Mouse (Mus musculus) cortical plate, adult 2 months (tissue): ENCODE results near the gene Fem1a. TPM values are rescaled to one million over a fixed set of nuclear protein-coding genes. Genes with fewer than 3 reads are reported as not detected.
A peak's percentile ranks its signal among the peaks of the same experiment; 100 is the strongest.

ENCODE experiments used
- H3K27ac ChIP-seq: fragments of 200-500 bp; 2 replicates; pipeline ENCODE4 v1.5.1; 2012; ENCODE audit warnings: low read length, control low read depth, inconsistent platforms; ENCODE audit not compliant: insufficient read depth
- H3K4me1 ChIP-seq: fragments of 200-500 bp; 2 replicates; pipeline ENCODE4 v1.6.1; 2011; ENCODE audit warnings: low read length; ENCODE audit not compliant: control insufficient read depth, insufficient read depth
- H3K4me3 ChIP-seq: fragments of 200-500 bp; 2 replicates; pipeline ENCODE4 v1.5.1; 2011; ENCODE audit warnings: mild to moderate bottlenecking, low read length, control low read depth; ENCODE audit not compliant: insufficient read depth
- CTCF ChIP-seq: fragments of 200-500 bp; IDR thresholded peaks from 2 replicates; pipeline ENCODE4 v1.5.1; 2011; ENCODE audit warnings: mild to moderate bottlenecking, control low read depth, low read length; ENCODE audit not compliant: insufficient read depth; ENCODE audit errors: extremely low read depth
- POLR2A ChIP-seq: fragments of 200-500 bp; IDR thresholded peaks from 2 replicates; pipeline ENCODE4 v1.6.1; 2011; ENCODE audit warnings: mild to moderate bottlenecking, low read length, control low read depth; ENCODE audit not compliant: insufficient read depth; ENCODE audit errors: extremely low read depth
- polyA plus RNA-seq: library from polyadenylated mRNA; depleted of rRNA; stranded (reverse); fragments of >200 nt; gene quantifications from 2 replicates; pipeline ENCODE4 v1.2.3, GENCODE M21; 2012

Fem1a gene
- polyA plus RNA-seq, 1 experiment: 24.1 TPM

DNA sequence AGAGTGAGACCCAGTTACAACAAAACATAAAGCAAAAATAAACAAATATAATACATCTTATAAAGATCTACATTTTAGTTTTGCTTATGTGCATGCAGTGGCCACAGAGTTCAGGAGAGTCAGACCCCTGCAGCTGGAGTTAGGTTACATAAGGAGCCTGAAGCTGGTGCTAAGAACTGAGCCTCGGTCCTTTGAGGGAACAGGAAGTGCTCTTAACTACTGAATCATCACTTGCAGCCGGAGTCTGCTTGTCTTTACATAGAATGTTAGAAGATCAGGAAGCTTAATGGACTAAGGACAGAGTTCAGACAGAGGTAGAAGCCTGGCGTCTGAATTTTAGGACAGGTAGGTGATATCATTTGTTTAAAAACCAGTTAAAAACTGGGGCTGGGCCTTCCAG lies 32.3 kb downstream of the Fem1a start:
- H3K4me3 ChIP-seq: no peak overlapping the region
- no peak for TF ChIP-seq CTCF
- TF ChIP-seq POLR2A: no peak
- H3K27ac ChIP-seq: peak overlapping the region; percentile 78; the same call in 1 of the 2 replicates
- peaks cover 1% of the 10 kb centered on the region; the same call in 1 of the 2 replicates for H3K4me1 ChIP-seq

DNA sequence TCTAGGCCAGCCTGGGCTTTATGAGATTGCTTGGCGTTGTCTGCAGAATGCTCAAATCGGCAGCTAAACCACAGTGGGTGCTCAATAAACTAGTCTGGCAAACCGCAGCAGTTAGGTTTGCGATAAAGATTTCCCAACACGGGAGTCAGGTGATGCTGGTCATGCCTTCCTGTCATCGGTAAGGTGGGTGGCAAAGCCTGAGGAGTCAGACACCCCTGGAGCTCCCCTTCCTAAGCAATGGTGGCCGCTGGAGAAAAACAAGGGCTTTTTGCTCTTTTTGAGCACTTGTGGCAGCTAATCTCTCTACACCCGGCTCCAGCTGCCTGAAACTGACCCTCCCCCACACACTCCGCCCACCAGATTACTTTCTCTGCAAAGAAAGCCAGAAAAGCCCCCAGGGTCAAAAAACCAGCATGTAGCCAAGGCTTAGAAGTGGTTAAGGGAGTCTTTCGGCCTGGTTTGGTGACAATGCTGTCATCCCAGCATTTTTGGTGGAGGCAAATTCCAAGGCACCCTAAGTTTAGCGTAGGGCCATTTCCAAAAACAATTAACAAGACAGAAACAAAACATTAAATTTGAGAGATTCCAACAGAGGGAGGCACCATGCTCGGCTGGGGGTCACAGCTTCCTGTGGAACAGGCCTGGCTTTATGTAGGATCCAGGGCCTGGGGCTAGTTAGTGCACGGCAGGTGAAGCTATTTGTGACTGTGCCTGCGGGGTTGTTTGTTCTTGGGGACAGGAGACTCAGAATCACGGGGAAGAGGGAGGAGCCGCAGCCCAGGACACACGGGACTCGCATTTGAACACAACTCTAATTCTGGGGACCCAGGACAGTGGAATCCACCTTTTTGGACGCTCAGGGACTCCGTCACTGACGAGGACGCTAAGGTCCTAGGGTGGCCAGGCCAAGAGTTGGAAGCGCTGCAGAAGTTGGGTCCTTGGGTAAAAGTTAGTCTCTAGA lies 33.0 kb downstream of the Fem1a start:
- TF ChIP-seq POLR2A: no peak
- no peak for TF ChIP-seq CTCF
- Histone ChIP-seq H3K27ac (peak overlapping the region; percentile 78; the same call in 1 of the 2 replicates), H3K4me1 (peaks cover 1% of the 10 kb centered on the region; the same call in 1 of the 2 replicates), H3K4me3 (peak overlapping the region; percentile 23)

DNA sequence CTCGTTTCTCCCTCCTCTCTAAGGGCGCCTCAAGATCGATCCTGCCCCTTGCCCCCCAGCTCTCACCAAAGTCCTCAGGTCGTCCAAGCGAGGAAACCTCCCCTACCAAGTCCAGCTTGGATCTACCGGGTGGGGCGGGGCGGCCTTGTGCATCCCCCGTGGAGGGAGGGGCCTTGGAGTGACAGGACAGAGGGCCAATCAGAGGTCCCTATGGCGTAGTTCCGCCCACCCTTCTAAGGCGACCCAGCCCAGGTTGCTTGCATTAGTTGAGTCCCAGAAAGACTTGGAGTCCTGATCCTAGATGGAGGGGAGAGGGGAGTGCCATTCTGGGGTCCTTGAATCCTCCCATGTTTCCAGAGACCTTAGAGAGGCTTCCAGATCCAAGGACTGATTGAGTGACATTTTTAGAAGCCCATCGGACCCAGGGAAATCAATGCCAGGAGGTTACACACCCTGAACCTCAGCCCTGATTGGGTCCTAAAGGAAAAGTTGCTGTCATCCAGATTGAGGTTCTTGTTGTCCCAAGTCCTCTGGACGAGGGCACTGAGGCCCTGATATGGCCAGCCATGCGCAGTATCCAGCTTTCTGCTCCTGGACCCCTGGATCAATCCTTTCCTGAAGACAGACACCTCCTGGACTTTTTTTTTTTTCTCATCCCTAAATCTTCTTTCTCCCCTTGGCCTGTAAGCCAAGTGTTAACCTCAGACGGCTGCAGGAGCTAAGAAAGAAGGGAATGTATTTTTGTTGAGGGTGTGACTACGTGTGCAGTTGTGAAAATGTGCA lies 34.0 kb downstream of the Fem1a start:
- no peak for TF ChIP-seq CTCF
- TF ChIP-seq POLR2A: 0 out of 2 replicates have a peak, but pooled peaks have one; percentile 29
- H3K27ac ChIP-seq: peak overlapping the region; percentile 78
- H3K4me3 ChIP-seq: peak overlapping the region; percentile 23
- peaks cover 1% of the 10 kb centered on the region; the same call in 1 of the 2 replicates for H3K4me1 ChIP-seq

DNA sequence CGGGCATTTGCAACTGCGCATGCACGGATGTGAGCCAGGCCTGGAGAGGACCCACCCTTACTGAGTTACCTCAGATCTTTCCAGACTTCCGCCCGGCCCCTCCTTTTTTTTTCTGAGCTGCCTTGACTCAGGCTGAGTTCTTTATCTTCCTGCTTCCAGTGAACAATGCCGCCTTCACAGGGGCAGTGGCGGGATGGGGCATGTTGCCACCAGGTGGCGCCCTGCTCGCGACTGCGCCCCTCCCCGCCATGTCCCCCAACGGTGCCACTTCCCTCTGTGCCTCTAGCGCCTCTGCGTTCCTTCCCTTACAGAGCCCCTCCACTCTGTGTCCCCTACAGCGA lies 34.5 kb downstream of the Fem1a start:
- H3K4me1 ChIP-seq: peaks cover 1% of the 10 kb centered on the region; the same call in 1 of the 2 replicates
- 0 out of 2 replicates have a peak overlapping the region, but pooled peaks have one; percentile 39 for H3K27ac ChIP-seq
- TF ChIP-seq CTCF (peak; percentile 51), POLR2A (no peak)
- no peak overlapping the region for H3K4me3 ChIP-seq

DNA sequence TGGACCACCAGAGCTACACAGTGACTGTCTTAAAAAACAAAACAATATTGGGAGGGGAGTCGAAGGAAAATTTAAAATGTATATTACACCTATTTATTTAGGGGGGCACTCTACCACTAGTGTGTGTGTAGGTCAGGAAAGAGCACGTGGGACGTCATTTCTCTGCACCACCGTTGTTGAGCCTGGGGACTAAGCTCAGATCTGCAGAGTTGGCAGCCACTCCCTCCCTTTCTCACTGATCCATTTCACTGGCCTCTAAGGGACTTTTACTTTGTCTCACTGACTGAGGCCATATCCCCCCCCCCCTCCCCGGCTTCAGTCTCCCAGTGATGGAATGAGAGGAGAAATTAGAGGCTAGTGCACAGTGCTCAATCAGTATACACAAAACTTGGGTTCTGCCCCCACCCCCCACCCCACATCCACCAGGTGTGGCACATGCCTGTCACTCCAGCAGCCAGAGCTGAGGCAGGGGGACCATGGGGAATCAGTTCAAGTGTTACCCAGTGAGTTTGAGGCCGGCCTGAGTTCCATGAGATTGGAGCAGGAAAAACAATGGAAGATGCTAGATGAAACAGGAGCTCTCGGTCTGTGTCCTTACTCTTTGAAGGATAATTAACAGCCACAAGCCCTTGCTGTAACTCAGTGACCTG lies 35.3 kb downstream of the Fem1a start:
- Histone ChIP-seq H3K27ac (no peak overlapping the region), H3K4me3 (no peak overlapping the region), H3K4me1 (peaks cover 1% of the 10 kb centered on the region; the same call in 1 of the 2 replicates)
- TF ChIP-seq POLR2A: no peak
- no peak for TF ChIP-seq CTCF

DNA sequence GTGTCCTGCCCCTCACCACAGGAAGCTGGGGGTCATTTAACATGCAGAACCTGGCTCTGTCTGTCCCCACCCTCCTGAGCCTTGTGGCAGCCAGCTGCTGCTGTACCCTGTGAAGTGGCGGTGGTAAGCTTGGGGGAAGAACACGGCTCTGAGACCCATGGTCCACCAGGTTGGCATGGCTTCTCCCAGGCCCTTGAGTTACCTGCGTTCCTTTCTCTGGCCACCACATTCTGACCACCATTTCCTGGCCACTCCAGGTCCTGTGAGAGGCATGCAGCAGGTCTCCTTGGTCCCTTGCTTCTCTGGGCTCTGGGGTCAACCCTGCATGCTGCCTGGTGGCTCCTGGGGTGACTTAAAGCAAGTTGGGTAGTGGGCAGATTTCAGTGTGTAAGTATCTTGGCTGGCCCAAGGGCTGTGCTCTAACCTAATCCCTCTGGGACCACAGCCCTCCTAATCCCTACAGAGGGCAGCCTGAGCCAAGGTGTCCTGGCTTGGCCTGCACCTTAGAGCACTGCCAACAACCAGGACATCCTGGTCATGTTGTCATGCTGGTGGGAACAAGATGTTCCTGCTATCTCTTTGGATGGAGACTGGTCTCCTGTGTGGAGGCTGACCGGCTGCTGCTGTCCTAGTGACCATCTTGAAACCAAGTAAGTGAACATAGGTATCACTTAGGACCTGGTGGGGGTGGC lies 36.1 kb downstream of the Fem1a start, which contains the start of gene Plin3:
Gene Plin3, minus strand, starts transcription at position 343 of the 692 bp plus-strand sequence.
- peaks cover 1% of the 10 kb centered on the region; the same call in 1 of the 2 replicates for H3K4me1 ChIP-seq
- no peak within 1 kb of the TSS for H3K4me3 ChIP-seq
- TF ChIP-seq CTCF (no peak), POLR2A (no peak)
- H3K27ac ChIP-seq: no peak within 1 kb of the TSS

DNA sequence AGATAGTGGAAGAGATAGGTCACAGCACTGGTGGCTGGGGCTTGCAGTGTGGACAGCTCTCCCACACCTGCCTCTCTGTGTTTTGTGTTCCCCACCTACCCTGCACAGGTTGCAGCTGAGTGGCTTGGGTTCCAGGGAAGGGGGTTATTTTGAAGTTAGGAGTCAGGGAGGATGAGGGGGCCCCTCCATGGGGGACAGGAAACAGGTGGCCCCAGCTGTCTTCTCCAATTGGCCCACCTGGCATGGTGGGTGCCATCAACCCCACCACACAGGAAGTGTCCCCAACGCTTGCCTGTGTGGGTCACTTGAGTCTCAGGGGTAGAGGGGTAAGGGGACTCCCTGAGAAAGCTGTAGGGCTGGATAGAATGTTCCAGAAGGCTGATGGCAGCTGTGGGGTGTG lies 36.7 kb downstream of the Fem1a start:
- Histone ChIP-seq H3K4me1 (peaks cover 1% of the 10 kb centered on the region; the same call in 1 of the 2 replicates), H3K27ac (no peak overlapping the region), H3K4me3 (no peak overlapping the region)
- TF ChIP-seq CTCF (no peak), POLR2A (no peak)

DNA sequence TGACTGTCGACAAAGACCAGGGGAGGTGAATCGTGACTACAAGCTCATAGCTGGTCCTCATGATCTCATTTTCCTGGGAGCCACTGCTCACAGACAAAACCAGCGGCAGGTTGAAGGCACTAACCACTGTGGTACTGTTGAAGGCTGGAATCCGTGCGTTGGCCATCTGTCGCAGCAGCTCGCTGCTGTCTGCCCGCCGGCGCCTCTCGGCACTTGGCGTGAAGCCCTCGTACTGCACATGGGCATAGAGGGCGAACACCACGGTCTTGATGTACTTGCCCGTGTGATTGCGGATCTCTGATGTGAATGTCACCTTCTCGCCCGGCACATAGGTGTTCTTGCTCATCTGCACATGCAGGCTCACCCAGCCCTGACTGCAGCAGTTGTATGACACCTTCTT lies 37.6 kb downstream of the Fem1a start:
- Histone ChIP-seq H3K27ac (no peak overlapping the region), H3K4me3 (no peak overlapping the region), H3K4me1 (peaks cover 1% of the 10 kb centered on the region; the same call in 1 of the 2 replicates)
- TF ChIP-seq CTCF: no peak
- no peak for TF ChIP-seq POLR2A
